13 mouse cellular contexts compared by ENCODE assay signal in the genomic region with DNA sequence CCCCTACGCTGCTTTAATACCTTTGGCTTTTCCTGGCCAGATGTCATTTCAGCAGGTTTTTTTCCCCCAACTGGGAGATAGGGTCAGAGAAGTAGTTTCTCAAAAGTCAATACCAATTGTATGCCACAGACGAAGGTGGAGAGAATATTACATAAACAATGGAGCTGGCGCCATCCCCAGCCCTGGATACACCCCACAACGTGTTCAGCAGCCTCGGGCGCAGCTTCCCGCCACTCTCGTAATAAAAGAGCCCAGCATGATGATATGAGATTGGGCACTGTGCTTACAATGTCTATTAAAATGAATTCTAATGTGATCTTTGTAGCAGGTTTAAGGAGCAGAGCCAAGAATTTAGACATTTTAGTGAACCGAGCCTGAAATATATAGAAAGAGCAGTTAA.
"Had no signal": no experiment of that assay in that cellular context is flagged by ENCODE, and none has a peak within 500 bp of the region (broad histone marks: within the 10 kb centered on the region; RNA-seq: fewer than 3 reads in every experiment).

No protein-coding gene starts in this region.

- H3K36me3 ChIP-seq: liver, embryonic 13.5 days; lung, embryonic 15.5 days; midbrain, embryonic 12.5 days; neural tube, embryonic 12.5 days had no signal

- H3K4me1 ChIP-seq: limb, embryonic 12.5 days; lung, embryonic 15.5 days; midbrain, embryonic 12.5 days had no signal

- H3K4me3 ChIP-seq: limb, embryonic 12.5 days; liver, embryonic 13.5 days; lung, embryonic 15.5 days; megakaryocyte, embryonic 14.5 days; midbrain, embryonic 12.5 days; neural tube, embryonic 12.5 days had no signal

- ATAC-seq: liver, postnatal 0 days had no signal

- H3K9ac ChIP-seq: limb, embryonic 12.5 days; liver, embryonic 13.5 days; liver, postnatal 0 days; lung, embryonic 15.5 days; midbrain, embryonic 12.5 days; neural tube, embryonic 12.5 days had no signal

- DNase-seq: kidney, postnatal 25 days; liver; liver, embryonic 13.5 days; liver, postnatal 0 days; lung, postnatal 14 days; thymus, adult 18-20 months; thymus, postnatal 14 days had no signal

- H3K27ac ChIP-seq: limb, embryonic 12.5 days; liver, embryonic 13.5 days; lung, embryonic 15.5 days; macrophage; midbrain, embryonic 12.5 days; neural tube, embryonic 12.5 days had no signal

- H3K4me2 ChIP-seq: limb, embryonic 12.5 days; liver, embryonic 13.5 days; lung, embryonic 15.5 days; midbrain, embryonic 12.5 days; neural tube, embryonic 12.5 days had no signal

- H3K9me3 ChIP-seq: limb, embryonic 12.5 days; liver, embryonic 13.5 days; lung, embryonic 15.5 days; megakaryocyte, embryonic 14.5 days; midbrain, embryonic 12.5 days; neural tube, embryonic 12.5 days had no signal

- H3K27me3 ChIP-seq: limb, embryonic 12.5 days; liver, embryonic 13.5 days; lung, embryonic 15.5 days; megakaryocyte, embryonic 14.5 days; midbrain, embryonic 12.5 days; neural tube, embryonic 12.5 days had no signal
